Mouse (Mus musculus) heart, postnatal 0 days (tissue): ENCODE data around the gene Misp.

ENCODE experiments used
- CTCF ChIP-seq: IDR thresholded peaks from 2 replicates; pipeline ENCODE4 v1.5.1; 2016; ENCODE audit warnings: antibody characterized with exemption, control low read depth, low read depth
- EP300 ChIP-seq: IDR thresholded peaks from 2 replicates; pipeline ENCODE4 v1.6.1; 2016; ENCODE audit warnings: antibody characterized with exemption, low read depth

GRCm38 (mm10) chr10:79853860-79854795 lies 33.3 kb downstream of the Misp start, which contains the start of gene Ptbp1:
- TF ChIP-seq CTCF, result no peak
- peak; percentile 66; the same call in 1 of the 2 replicates for TF ChIP-seq EP300
